1 mouse cellular context compared by ENCODE assay signal in genomic region chr1:181143950-181144836, GRCm38 (mm10).
A peak's percentile ranks its signal among the peaks of the same experiment; 100 is the strongest.
TF ChIP-seq lines count a peak whose summit lies in the region.

Nvl (minus strand) TSS chr1:181144204.
Cnih4 (plus strand) TSS chr1:181144693.

TF ChIP-seq in MEL, 35 proteins besides CTCF, POLR2A, EP300 and RAD21 (continued from another document):
- TF ChIP-seq RCOR1 (IDR thresholded peaks at IDR 0.05; ENCODE audit: low read depth, low read length) (no peak), NELFE (IDR thresholded peaks at IDR 0.05; ENCODE audit: low read depth, low read length) (peak; percentile 64), ZNF384 (IDR thresholded peaks at IDR 0.05; ENCODE audit: low read depth, low read length) (peak; percentile 73), GABPA (IDR thresholded peaks at IDR 0.05; ENCODE audit: low read depth, low read length) (no peak), CHD1 (IDR thresholded peaks at IDR 0.05; ENCODE audit: low read depth, low read length) (peak; percentile 79; the same call in 1 of the 2 replicates), POLR2AphosphoS5 (IDR thresholded peaks at IDR 0.05; ENCODE audit: borderline replicate concordance, low read depth, low read length) (peak; percentile 41; the same call in 1 of the 2 replicates), GATA1 (IDR thresholded peaks at IDR 0.05; ENCODE audit: low read depth, low read length) (peak; percentile 45; the same call in 1 of the 2 replicates), HCFC1 (IDR thresholded peaks at IDR 0.05; ENCODE audit: low read depth, low read length) (peak; percentile 97)
